Mouse (Mus musculus): Measurements from ENCODE around the gene Ube2j1.

Gene Ube2j1

GRCm38 (mm10) chr4:33071337-33071736, 40.1 kb downstream of the Ube2j1 start:
- DNase-seq (ENCODE audit: low read depth, low spot score) = no peak

- no peak for DNase-seq (ENCODE audit: low read depth, low spot score)
Observed at GRCm38 (mm10) chr4:33072526-33073161, 41.4 kb downstream of the Ube2j1 start.

- DNase-seq (ENCODE audit: low read depth, low spot score) = no peak
Observed at GRCm38 (mm10) chr4:33074406-33074805, 43.2 kb downstream of the Ube2j1 start.

GRCm38 (mm10) chr4:33074851-33075250, 43.6 kb downstream of the Ube2j1 start:
- DNase-seq (ENCODE audit: low read depth, low spot score) = no peak

DNA sequence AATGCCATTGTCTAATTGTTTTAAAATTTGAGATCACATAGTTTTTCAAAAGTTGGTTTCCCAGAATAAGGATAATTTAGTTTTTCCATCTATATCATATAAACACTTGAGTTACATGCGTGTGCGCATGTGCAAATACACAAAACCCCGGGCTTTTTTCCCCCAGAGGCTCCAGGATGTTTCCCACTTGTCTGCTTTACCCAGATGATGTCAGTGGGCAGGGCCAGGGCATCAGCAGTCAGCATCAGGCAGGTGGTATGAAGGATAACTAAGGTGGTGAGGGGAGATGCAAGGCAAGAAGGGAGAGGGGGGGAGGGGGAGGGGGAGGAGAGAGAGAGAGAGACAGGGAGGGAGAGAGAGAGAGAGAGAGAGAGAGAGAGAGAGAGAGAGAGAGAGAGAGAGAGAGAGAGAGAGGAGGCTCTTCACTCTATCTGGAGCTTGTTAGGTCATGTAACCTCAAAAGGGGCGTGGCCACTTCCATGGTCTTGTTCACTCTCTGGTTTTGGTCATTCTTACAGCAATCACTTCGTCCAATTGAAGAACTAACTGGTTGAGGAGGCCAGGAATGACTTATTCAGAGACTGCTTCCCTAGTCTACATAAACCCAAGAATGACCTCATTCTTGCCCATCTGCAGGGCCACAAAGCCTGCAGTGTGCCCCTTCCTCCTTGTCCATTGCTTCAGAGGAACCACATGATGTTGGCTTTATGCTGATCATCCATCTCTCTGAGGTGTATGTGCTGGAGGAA, 44.7 kb downstream of the Ube2j1 start:
- DNase-seq (ENCODE audit: low read depth, low spot score) = no peak

GRCm38 (mm10) chr4:33077161-33077560, 45.9 kb downstream of the Ube2j1 start:
- DNase-seq (ENCODE audit: low read depth, low spot score) = no peak

DNA sequence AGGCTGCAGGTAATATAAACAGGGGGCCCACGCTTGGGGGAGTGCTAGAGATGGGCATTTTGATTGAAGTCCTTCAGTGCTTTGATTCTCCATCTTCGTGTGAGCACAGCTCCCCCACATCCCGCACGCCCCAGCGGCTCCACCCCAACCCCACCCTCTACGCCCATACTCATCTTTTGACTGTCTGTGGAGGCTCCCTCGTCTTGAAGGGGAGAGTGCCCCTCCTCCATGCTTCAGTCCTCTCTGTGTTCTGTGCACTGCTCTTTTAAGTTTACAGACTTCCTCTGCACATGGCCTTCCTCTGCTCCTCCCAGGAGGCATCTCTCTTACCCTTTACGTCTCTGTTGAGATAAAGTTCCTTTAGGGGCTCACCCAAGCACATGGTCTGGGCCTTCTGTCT, 46.5 kb downstream of the Ube2j1 start:
- DNase-seq (ENCODE audit: low read depth, low spot score) = no peak

- no peak for DNase-seq (ENCODE audit: low read depth, low spot score)
Observed at GRCm38 (mm10) chr4:33078492-33078891, 47.3 kb downstream of the Ube2j1 start.

DNA sequence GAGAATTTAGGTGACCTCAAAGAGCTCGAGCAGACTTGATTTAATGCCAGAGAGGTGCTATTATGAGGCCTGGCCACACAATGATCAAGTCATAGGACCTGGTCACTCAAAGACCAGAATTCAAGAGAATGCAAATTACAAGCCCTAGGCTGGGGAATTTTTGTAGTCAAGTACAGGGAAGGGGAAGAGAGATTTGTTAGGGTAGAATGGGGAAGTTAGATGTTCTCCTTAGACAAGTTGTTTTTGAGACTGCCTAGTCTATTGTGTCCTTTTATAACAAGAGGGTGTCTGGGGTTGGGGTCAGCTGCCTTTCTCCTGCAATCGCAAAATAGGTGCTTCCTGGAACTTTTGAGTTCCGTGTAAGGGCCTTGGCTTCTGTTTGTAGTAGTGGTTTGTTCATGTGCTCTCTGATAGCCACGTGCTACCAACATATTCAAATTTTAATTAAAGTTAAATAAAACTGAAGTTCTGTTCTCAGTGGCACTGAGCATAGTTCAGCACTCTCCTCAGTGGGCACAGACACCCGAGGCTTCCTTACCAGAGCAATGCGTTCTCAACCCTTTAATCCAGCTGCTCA, 68.0 kb downstream of the Ube2j1 start:
- DNase-seq (ENCODE audit: low read depth, low spot score) = no peak

Data from retina, adult 2 months (tissue).